Mouse (Mus musculus): ENCODE measurements at regions not wholly inside any gene's neighbourhood (a gene's known extent, or its start where the extent isn't known, plus 50 kb on each side); places are given as distances from the start of the nearest gene placed in this dataset.
A peak's percentile ranks its signal among the peaks of the same experiment; 100 is the strongest.

DNA sequence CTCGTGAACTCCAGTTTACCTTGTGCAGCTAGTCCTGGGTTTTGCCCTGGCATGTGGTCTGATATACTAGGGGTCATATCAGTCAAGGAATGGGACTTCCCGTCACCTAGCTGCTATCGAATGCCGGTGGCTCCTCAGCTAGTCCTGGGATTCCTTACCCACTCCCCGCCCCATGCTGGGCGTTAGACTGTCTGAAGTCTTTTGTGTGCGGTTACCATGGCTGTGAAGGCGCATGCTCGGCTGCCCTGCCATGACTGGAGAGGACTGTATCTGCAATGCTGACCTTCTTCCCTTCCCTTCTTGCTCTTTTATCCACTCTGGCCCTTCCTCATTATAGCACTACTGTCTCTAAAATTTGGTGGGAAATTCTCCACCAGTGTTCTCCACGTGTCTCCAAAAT is 210.3 kb upstream of the Pfn2 start:
- DNase-seq (ENCODE audit: low spot score): no peak
- intact Hi-C loops (cut with DNase I): no loop called here

DNA sequence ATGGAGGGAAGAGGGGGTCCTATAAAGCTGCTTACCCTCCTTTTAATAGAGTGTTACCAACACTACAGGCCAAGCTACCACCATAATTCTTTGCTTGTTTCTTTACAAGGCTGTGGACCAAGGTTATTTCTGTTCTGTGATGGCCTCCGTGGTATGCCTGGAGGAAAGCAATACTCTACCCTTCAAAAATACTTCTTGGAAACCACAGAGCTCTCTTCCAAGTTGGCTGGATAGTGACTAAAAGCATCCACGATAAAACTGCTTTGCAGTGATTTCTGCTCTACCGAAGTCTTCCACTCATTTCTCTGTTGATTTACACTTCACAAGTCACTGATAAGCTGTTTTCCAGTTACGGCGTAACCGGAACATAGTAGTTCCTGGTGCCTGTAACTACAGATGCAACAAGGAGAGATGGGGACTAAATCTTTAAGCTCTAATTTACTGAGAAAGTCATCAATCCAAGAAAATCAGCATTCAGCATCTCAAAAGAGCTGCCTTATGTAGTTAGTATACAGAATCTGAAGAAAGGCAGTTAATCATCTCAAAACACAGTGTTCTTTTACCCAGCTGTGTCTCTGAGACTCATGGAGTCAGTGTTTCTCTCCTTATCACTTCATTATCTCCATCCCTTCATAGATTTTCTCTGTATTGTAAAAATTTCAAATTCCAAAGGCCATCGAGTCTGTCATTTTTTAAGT is 216.1 kb upstream of the Pfn2 start:
- no peak for DNase-seq (ENCODE audit: low spot score)
- intact Hi-C loops (cut with DNase I): no loop called here

DNA sequence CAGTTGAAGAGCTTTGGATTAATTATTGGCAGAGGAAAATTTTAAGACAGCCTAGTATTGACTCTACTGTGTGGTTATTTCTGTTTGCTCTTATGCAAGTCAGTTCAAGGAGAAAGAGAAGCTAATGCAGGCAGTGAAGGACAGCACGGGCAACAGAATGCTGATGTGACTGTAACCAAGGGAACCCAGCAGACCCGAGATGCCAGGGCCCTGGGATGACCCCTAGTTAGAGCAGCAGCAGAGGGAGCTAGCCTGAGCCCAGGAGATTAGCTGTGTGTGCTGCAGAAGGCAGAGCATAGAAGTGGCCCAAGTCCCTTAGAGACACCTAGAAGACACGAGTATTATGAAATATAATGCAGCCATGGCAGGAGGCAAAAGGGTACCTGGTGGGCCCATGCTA is 223.7 kb upstream of the Pfn2 start:
- DNase-seq (ENCODE audit: low spot score): no peak
- intact Hi-C loops (cut with DNase I): no loop called here

DNA sequence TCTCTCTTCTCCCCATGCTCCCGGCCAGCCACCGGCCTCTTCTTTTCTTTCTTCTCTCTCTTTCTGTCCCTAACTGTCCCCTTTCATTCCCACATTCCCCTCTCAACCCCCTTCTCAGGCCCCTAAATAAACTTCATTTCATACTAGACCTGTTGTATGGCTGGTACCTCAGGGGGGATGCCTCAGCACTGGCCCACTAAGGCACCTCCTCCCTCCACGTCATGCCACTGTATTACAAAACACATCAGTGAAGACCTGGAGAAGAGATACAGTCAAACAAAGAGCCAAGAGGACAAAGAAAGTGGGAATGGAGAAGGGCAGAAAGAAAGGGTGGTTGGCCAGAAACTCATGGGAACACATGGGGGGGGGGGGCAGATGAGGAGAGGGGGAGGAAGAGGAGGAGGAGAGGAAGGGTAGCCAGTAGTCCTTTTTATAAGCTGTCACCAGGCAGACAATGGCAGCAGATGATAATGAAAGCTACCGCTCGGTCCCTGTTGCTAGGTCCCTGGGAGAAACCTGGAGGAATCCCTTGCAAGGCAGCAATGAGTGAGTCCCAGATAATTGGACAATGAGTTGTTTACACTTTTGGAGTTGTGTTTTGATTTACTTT is 224.5 kb upstream of the Pfn2 start:
- DNase-seq (ENCODE audit: low spot score): no peak
- intact Hi-C loops (cut with DNase I): no loop called here

DNA sequence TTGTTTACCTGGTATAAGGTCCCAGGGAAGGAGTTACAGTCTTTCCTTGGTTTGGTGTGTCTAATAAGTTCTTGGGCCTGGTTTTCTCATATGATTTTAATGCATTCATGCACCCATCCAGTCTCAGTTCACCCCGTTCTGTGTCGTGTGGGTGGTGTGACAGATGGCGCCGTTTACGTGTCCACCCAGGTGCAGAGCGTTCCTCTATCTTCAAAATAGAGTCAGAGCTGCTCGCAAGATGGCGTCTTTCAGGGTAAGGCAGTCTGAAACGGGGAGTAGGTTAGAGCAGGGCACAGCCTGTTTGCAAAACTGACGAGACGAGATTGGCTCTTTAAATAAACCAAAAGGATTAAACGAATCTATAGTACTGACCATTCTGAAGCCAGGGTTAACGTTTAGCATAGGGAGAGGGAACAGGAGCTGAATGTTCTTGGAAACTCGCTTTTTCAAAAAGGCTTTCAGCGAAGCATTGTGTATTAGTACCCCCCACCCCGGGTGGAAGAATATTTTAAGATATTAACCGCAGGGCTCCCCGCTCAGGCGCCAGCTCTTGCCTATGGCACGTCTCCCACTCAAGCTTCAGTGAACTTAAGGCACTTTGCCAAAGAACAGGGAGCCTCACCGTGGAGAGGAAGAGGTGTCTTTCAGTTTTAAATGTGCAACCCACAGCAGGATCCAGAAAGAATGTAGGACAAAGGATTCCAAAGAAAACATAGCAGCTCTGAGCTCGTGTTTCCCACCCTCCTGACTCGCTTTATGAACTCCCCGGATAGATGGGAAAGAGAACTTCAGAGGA is 241.7 kb upstream of the Pfn2 start:
- no peak for DNase-seq (ENCODE audit: low spot score)
- intact Hi-C loops (cut with DNase I): no loop called here

DNA sequence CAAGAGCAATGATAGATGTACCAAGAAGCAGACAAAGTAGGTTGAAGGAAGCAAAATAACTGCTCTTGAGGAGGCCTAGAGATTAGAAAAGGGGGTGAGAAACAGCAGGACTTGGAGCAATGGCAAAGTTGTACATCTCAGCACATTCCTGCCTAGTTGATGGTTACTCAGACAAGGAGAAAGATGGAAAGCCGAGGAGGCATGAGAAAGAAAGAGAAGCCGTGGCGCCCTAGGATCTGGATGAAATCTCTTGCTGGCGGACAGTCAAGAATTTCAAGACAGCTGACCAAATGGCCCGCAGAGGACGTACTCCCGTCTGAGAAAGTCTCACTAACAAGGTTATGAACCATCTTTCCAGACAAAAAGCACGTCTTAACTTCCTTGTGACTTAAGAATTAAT is 242.5 kb upstream of the Pfn2 start:
- intact Hi-C loops (cut with DNase I): no loop called here
- DNase-seq (ENCODE audit: low spot score): no peak

DNA sequence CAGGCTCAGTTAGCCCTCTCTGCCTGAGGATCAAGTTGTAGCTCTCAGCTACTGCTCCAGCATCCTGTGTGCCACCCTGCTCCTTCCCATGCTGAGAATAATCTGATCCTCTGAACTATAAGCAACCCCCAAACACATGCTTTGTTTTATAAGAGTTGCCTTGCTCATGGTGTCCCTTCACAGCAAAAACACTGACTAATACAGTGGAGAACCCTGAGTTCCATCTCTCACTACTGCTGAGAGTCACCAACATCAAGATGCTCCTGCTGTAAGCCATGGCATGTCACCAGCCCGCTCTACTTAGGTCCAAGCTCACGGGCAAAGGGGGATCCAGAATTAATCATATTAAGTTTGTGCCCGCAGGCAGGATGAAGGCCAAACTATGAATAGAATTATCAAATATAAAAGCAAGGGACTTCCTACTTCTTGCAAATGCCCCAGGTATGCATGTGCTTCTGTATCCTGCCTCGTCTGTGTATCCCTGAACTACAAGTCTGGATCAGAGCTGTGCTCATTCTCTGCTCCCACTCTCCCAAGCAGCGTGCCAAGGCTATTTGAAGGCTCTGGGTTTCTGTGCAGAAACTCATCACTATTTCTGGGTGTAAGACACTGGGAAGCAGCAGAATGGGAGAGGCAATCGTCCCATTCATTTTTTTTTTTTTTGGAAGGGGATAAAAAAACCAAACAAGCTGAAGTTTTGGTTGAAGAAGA is 243.7 kb upstream of the Pfn2 start:
- DNase-seq (ENCODE audit: low spot score): no peak
- intact Hi-C loops (cut with DNase I): no loop called here

DNA sequence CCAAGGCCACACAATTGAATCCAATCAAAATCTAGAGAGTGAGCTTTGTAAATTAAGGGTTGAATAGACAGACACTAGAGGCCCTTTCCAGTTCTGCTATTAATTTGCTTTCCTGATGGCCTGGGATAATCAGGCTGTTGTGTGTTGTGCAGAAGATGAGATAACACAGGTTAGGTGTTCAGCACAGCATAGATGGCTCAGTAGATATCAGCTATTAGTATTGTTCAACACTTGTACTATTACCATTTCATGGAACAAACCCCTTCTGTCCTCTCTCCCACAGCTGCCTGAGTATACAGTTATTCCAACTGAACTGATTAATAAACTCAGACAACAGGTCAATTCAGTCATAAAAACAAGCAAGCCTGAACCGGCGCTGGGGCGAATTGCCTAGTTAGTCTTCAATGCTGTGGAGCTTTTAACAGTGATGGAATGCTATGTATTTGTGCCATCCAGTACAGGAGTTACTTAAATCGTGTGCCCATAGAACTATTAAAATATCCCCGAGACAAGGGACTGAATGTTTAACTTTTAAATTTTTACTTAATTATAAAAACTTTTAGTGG is 263.1 kb upstream of the Pfn2 start:
- intact Hi-C loops (cut with DNase I): no loop called here
- DNase-seq (ENCODE audit: low spot score): no peak

DNA sequence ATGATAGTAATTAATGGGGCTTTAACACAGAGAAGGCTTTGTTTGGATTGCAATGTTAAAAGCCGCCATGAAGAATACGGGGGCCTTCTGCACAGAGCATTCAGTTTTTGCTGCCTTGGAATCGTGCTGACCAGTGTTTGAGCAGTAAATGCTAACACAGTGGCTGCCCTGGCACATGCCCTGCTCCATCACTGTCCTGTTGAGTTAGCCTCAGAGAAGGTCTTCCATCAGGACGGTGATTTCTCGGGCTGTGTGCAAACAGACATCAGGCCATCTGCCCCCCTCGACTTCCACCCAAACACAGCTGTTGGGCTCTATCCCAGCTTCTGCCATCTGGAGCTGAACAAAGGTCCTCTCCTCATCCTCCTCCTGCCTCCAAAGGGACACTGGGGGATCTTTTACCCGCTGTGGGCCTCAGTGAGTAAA is 264.6 kb upstream of the Pfn2 start:
- DNase-seq (ENCODE audit: low spot score): no peak

DNA sequence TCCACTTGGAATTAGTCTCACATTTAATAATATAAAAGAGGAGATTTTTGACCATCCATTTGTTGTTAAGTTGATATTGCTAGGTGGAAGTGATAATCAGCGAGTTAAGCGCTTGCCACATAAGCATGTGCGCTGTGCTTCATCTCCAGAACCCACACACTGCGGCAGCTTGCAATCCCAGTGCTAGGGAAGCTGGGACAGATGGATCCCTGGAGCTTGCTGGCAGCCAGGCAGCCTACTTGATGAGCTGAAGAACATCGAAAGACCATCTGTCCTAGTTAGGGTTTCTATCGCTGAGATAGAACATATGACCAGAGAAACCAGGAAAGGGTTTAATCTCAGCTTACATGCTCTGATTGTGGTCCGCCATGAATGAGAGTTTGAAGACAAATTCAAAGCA is 266.1 kb upstream of the Pfn2 start:
- intact Hi-C loops (cut with DNase I): no loop called here
- DNase-seq (ENCODE audit: low spot score): no peak

More for the DNA sequence above, 264.6 kb upstream of the Pfn2 start:
- intact Hi-C loops (cut with DNase I): no loop called here

DNA sequence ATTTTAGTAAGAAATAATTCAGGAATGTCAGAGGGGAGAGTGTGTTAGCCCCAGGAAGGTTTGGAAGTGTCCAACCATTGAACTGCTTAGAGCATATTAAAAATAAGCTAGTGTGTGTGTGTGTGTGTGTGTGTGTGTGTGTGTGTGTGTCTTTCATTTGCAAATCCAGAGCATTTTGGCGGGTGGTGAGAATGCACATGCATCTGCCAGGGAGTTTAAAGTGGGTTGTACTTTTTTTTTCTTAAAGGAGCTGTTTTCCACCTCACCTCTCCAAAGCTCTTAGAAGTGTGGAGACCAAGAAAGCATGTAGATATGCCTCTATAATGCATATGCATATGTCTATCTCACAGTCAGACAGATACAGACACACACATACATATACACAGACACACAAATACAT is 267.6 kb upstream of the Pfn2 start:
- DNase-seq (ENCODE audit: low spot score): no peak
- intact Hi-C loops (cut with DNase I): no loop called here

DNA sequence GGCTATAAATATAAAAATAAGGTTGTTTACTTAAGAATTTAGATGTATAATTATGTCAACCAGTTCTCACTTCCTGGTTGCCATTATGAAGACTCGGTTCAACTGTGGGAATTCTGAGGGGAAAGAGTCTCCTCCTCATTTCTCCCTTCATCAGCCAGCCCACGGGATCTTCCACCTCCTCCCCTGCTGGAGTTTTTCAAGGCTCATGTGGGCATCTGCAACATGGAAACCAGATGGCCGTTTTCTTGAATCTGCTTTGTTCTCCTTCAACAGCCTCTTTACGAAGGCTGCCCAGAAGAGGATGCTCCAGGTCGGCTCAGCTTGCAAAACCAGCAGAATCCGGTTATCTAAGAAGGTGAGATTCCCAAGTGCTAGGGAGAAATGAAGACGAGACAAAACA is 269.0 kb upstream of the Pfn2 start:
- intact Hi-C loops (cut with DNase I): no loop called here

DNA sequence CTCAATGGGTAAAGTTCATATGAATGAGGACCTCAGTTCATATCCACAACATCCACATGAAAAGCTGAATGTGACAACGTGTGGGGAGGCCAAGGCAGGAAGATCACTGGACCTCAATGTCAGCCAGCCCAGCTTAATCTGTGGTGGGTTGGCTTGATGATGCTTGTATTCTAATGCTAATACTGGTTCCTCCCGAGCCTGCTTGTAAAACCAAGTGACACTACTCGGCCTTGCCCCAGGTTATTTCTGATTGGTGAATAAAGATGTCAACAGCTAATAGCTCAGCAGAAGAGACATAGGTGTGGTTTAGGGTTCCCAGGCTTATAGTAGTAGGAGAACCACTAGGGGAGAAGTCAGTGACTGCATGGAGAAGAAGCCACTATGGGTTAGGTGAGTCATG is 272.2 kb upstream of the Pfn2 start:
- intact Hi-C loops (cut with DNase I): no loop called here
- DNase-seq (ENCODE audit: low spot score): no peak

More for the DNA sequence above, 269.0 kb upstream of the Pfn2 start:
- no peak for DNase-seq (ENCODE audit: low spot score)

DNA sequence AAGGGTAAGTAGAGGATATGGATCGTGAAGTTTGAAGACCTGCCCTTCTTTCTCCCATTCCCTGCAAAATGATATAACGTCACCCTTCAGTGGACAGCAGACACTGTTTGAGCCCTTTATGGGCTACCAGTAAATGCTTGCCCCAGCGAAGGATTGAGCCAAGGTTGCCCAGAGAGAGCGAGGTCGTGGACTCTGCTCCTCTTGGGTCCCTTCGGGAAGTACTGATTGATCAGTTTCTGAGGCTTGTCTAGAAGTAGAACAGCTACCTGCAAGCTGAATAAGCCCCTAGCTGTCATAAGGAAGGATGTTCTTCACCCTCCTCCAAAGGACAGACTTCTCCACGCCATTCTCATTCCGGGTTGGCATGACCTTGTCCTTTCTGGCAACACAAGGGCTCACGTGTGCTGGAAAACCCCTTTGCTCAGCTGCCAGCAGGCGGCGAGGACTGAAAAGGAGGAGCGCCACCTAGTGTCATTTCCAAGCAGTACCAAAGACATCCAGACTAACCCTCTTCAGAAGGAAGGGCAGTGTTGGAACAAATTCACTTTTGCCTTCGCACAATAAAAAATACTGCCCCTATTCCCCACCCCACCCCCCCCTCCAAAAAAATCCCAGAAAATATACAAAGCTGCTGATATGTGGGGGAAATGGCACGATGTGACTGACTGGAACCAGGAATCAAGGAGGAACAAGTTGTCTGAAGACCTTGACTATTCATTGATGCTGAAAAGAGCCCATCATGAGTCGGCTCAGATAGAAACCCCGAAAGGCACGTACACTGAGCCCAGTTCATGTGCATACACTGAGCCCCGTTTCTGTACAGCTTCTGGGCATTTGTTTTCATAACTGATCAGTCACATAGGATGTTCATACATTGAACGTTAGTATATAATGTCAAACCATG is 274.8 kb upstream of the Pfn2 start:
- intact Hi-C loops (cut with DNase I): loop anchor here (1.0 to 2.0 kb wide), 2 partner anchors 278 to 456 kb away; no protein-coding TSS in a partner anchor

DNA sequence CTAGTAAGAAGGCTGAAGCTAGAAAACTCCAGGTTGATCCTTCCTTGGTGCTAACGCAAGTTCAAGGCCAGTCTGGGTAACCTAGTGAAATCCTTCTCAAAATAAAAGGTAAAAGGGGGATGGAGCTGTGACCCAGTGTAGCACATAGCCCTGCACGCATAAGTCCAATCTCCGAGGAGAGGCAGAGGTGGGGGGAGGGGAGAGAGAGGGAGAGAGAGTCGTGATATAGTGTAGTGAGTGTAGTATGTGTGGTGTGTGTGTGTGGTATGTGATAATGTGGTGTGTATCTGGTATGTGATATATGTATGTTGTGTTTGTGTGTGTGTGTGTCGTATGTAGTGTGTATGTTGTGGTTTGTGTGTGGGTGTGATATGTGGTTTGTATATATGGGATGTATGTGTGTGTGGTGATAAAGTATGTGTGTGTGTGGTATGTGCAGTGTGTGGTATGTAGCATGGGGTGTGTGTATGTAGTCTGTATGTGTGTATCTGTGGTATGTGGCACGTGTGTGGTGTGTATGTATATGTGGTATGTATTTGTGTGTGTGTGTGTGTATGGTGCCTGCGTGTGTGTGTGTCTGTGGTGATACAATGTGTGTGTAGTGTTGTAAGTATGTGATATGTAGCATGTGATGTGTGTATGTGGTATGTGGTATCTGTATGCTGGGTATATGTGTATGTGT is 275.7 kb upstream of the Pfn2 start:
- intact Hi-C loops (cut with DNase I): loop anchor here (2.0 kb wide), 1 partner anchor 457 kb away; no protein-coding TSS in a partner anchor

More for the DNA sequence above, 274.8 kb upstream of the Pfn2 start:
- peak; percentile 23 for DNase-seq (ENCODE audit: low spot score)

DNA sequence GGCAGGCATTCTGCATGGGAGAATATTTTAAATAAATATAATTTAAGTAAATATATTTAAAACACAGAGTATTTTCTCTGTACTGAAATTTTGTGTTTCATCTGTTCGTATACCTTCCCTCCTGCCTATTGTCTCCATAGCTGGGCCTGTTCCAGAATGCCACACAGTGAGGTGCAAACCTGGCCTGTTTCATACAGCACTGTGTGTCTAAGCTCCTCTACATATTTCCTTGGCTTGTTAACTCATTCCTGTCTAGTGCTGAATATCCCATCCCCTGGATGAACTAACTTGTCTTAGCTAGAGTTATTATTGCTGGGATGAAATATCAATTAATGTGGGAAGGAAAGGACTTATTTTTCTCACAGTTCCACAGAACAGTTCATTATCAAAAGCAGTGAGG is 277.0 kb upstream of the Pfn2 start:
- intact Hi-C loops (cut with DNase I): no loop called here
- no peak for DNase-seq (ENCODE audit: low spot score)

More for the DNA sequence above, 275.7 kb upstream of the Pfn2 start:
- no peak for DNase-seq (ENCODE audit: low spot score)

DNA sequence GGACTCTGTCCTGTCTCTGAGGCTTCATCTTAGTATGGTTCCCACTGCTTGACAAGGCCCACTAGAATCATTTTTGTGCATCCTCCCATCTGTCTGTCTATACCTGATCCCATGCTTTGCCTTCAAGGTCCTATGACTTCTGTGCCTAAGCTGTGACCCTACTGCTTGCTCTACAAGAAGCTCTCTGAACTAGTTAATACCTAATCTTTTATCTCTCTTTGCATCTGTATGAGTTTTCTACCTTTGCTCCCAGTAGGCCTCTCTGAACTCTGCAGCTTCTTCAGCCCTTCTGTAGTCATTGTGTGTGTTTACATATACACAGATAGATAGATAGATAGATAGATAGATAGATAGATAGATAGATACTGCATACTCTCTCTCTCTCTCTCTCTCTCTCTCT is 279.1 kb upstream of the Pfn2 start:
- DNase-seq (ENCODE audit: low spot score): no peak
- intact Hi-C loops (cut with DNase I): no loop called here

DNA sequence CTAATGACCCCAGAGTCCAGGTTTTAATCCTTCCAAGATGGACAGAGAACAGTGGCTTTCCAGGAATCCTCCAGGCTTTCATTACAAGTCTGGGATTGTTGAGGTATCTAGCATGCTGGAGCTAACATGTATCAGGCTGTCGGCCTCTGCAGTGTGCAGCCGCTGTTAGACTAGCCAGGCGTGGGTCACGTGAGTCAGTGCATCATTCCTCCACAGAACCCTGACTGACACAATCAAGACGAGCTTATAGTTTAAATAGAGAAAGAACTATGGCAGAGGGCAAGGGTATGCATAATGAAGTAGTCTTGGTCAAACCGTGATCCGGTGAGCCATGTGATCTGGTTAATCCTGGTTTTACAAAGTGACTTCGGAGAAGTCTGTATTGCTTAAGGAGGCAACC is 280.2 kb upstream of the Pfn2 start:
- no peak for DNase-seq (ENCODE audit: low spot score)
- intact Hi-C loops (cut with DNase I): no loop called here

All from heart, postnatal 25 days (tissue).